ENCODE assay signal across 1 mouse cellular context in genomic region chr11:16508052-16508654, GRCm38 (mm10).
A peak's percentile ranks its signal among the peaks of the same experiment; 100 is the strongest.
TF ChIP-seq lines count a peak whose summit lies in the region.

Sec61g (minus strand) TSS chr11:16508484.

TF ChIP-seq in MEL, 35 proteins besides CTCF, POLR2A, EP300 and RAD21 (continued from another document):
- TF ChIP-seq ZMIZ1 (IDR thresholded peaks at IDR 0.05; ENCODE audit: low read depth, low read length) (peak; percentile 48; the same call in 1 of the 2 replicates), ZC3H11A (IDR thresholded peaks at IDR 0.05; ENCODE audit: low read depth, low read length) (no peak), GABPA (IDR thresholded peaks at IDR 0.05; ENCODE audit: low read depth, low read length) (no peak), ZNF384 (IDR thresholded peaks at IDR 0.05; ENCODE audit: low read depth, low read length) (no peak)
